Mouse (Mus musculus) bone marrow, adult 2 months (tissue): ENCODE results near the gene Gnai1.

Experiments
- CTCF ChIP-seq: fragments of 200-500 bp; IDR thresholded peaks from 2 replicates; pipeline ENCODE4 v1.5.1; 2011; ENCODE audit warnings: low read length, control low read depth; ENCODE audit not compliant: control insufficient read depth, insufficient read depth
- POLR2A ChIP-seq: fragments of 200-500 bp; IDR thresholded peaks from 2 replicates; pipeline ENCODE4 v1.6.1; 2011; ENCODE audit warnings: low read depth, mild to moderate bottlenecking, control low read depth, low read length, borderline replicate concordance; ENCODE audit not compliant: control insufficient read depth

DNA sequence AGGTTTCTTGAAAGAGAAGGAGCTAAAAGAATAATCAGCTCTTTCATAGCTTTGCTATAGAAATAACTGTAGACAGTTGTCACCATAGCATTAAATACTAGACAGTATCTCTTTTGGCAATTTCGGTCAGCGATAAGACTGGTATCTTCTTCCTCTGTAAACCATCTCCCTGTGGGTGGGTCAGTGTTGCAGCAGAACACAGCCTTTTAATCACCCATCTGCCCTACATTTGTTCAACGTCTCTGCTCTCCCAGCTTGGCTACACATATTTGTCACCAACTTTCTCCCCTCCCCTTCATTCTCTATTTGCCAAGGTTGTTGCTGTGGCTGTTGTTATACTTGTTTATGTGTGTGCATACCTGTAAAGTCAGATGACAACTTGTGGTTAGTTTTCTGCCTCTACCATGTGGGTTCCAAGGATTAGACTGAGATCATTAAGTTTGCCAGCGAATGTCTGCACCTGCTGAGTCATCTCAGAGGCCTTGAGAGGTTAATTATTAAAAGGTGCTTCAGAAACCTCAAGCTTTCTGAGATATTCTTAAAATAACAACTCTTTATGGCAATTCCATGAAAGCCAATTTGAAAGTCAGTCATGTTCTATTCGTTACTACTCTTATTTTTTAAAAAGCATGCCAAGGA is 109.7 kb downstream of the Gnai1 start:
- TF ChIP-seq CTCF, result no peak
- no peak for TF ChIP-seq POLR2A
